Mouse (Mus musculus) olfactory bulb, adult 2 months (tissue): ENCODE data around the gene Atxn7l3.

Experiments
- CTCF ChIP-seq: fragments of 200-500 bp; IDR thresholded peaks from 2 replicates; pipeline ENCODE4 v1.5.1; 2012; ENCODE audit warnings: low read depth, mild to moderate bottlenecking, low read length, moderate library complexity; ENCODE audit not compliant: insufficient read depth
- POLR2A ChIP-seq: fragments of 200-500 bp; IDR thresholded peaks from 2 replicates; pipeline ENCODE4 v1.6.1; 2012; ENCODE audit warnings: mild to moderate bottlenecking, low read depth, low read length, moderate library complexity; ENCODE audit not compliant: insufficient read depth

DNA sequence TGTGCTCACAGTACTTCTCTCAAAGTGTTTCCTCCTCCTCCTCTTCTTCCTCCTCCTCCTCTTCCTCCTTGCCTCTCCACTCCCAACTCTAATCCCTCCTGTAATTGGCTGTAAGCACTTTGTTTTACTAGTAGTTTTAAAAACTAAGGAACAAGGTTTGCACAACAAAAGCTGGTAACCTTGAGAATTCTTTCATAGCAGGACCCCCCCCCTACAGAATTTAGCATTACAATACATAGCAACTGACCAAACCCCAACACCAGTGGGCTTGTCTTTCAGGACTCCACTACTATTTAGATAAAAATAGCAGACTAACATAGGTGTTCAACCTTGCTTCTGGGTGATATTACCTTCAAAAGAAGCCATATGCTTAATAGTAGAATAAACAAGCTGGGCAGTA lies 33.1 kb upstream of the Atxn7l3 start:
- TF ChIP-seq POLR2A = no peak
- TF ChIP-seq CTCF = no peak
